9 mouse cellular contexts compared by ENCODE assay signal in genomic region chr7:137001783-137002182, GRCm38 (mm10).
DNase-seq lines count a peak whose midpoint lies in the region.
"Had no signal": no experiment of that assay in that cellular context is flagged by ENCODE, and none has a peak within 500 bp of the region (broad histone marks: within the 10 kb centered on the region; RNA-seq: fewer than 3 reads in every experiment).

No protein-coding gene starts in this region.

- intact Hi-C loops in left cerebral cortex, postnatal 4 days (cut with DNase I): no loop called here

- DNase-seq in left cerebral cortex, postnatal 4 days: peak; percentile 12
- DNase-seq in left cerebral cortex, adult 9 months (ENCODE audit: low spot score in 2 of 2): no peak
- peak; percentile 47 for DNase-seq in adrenal gland, adult 2 months
- peak; percentile 8 for DNase-seq in adrenal gland, postnatal 25 days
- peak; percentile 33 for DNase-seq in kidney, postnatal 10 days
- DNase-seq in natural killer cell, adult 2 months (ENCODE audit: low spot score in 2 of 2): no peak
- DNase-seq in right cerebral cortex, postnatal 14 days: no peak
- DNase-seq: embryo, embryonic 11 days; gastrocnemius, postnatal 36 days had no signal

Comparison
In these comparisons a context has a peak if more than half of its experiments do, and no peak if none do; other contexts are left out.
1. DNase-seq: peak in left cerebral cortex, postnatal 4 days (single experiment), adrenal gland, adult 2 months (single experiment), adrenal gland, postnatal 25 days (single experiment) and kidney, postnatal 10 days (single experiment); none in left cerebral cortex, adult 9 months (0 of 2), natural killer cell, adult 2 months (0 of 2) and right cerebral cortex, postnatal 14 days (single experiment).